In genomic region chr19:45158896-45159295, GRCm38 (mm10) we compare ENCODE assay signal across 39 mouse cellular contexts. TPM values are rescaled to one million over a fixed set of nuclear protein-coding genes. Genes with fewer than 3 reads are reported as not detected.
A peak's percentile ranks its signal among the peaks of the same experiment; 100 is the strongest.
DNase-seq lines count a peak whose midpoint lies in the region; ATAC-seq and TF ChIP-seq lines count a peak whose summit lies in the region.
"Had no signal": no experiment of that assay in that cellular context is flagged by ENCODE, and none has a peak within 500 bp of the region (broad histone marks: within the 10 kb centered on the region; RNA-seq: fewer than 3 reads in every experiment).

No protein-coding gene starts in this region.

- no peak overlapping the region for H3K27ac ChIP-seq in intestine, embryonic 14.5 days (ENCODE audit: low read depth)
- no peak overlapping the region for H3K27ac ChIP-seq in intestine, embryonic 15.5 days
- H3K27ac ChIP-seq in testis, adult 2 months (ENCODE audit: control insufficient read depth, insufficient read depth, low read depth, low read length): no peak overlapping the region
- no peak overlapping the region for H3K27ac ChIP-seq in kidney, embryonic 15.5 days
- H3K27ac ChIP-seq: heart, adult 2 months; heart, embryonic 13.5 days; hindbrain, embryonic 13.5 days; layer of hippocampus, adult 2 months; left cerebral cortex, adult 2 months; liver, embryonic 12.5 days; neural tube, embryonic 12.5 days; stomach, embryonic 15.5 days had no signal

- DNase-seq in adrenal gland, postnatal 10 days: peak; percentile 8
- no peak for DNase-seq in adrenal gland, adult 18-20 months (ENCODE audit: low spot score in 2 of 2)
- peak; percentile 72 for DNase-seq in intestine, embryonic 14.5 days (ENCODE audit: low spot score)
- DNase-seq in testis, postnatal 10 days (ENCODE audit: low spot score): no peak
- DNase-seq in right cerebral cortex, postnatal 4 days: no peak
- DNase-seq: adrenal gland, postnatal 25 days; cerebellum, adult 2 months; heart, postnatal 14 days; kidney, adult 18-20 months; kidney, postnatal 36 days; liver, postnatal 0 days; lung, postnatal 4 days; midbrain, embryonic 14.5 days; thymus, adult 18-20 months; thymus, postnatal 36 days had no signal

- under 1% methylated on average over 20 of the region's 20 CpGs for WGBS in intestine, embryonic 14.5 days
- under 1% methylated on average over 20 of the region's 20 CpGs for WGBS in intestine, embryonic 15.5 days
- WGBS in kidney, embryonic 15.5 days: 1% methylated on average over 20 of the region's 20 CpGs

- H3K4me1 ChIP-seq in intestine, embryonic 14.5 days (replicated peaks; ENCODE audit: control insufficient read depth, insufficient read depth, low read length): no peaks in the 10 kb centered on the region
- no peaks in the 10 kb centered on the region for H3K4me1 ChIP-seq in intestine, embryonic 15.5 days (replicated peaks)
- H3K4me1 ChIP-seq in testis, adult 2 months (ENCODE audit: control insufficient read depth, insufficient read depth, low read length): peaks cover 34% of the 10 kb centered on the region
- H3K4me1 ChIP-seq in kidney, embryonic 15.5 days: peaks cover 23% of the 10 kb centered on the region; the same call in 1 of the 2 replicates
- H3K4me1 ChIP-seq: liver, embryonic 12.5 days had no signal

- no peak for TF ChIP-seq POLR2A in testis, adult 2 months (IDR thresholded peaks at IDR 0.05; ENCODE audit: control insufficient read depth, low read depth, low read length)

- H3K9ac ChIP-seq in intestine, embryonic 14.5 days (ENCODE audit: low read length): no peak overlapping the region
- no peak overlapping the region for H3K9ac ChIP-seq in intestine, embryonic 15.5 days
- no peak overlapping the region for H3K9ac ChIP-seq in kidney, embryonic 15.5 days
- H3K9ac ChIP-seq: heart, embryonic 13.5 days; hindbrain, embryonic 13.5 days; liver, embryonic 12.5 days; liver, postnatal 0 days; neural tube, embryonic 12.5 days; stomach, embryonic 15.5 days had no signal

- no peak overlapping the region for H3K4me2 ChIP-seq in intestine, embryonic 14.5 days (ENCODE audit: low read length)
- no peak overlapping the region for H3K4me2 ChIP-seq in intestine, embryonic 15.5 days (replicated peaks)
- H3K4me2 ChIP-seq in kidney, embryonic 15.5 days: no peak overlapping the region
- H3K4me2 ChIP-seq: heart, embryonic 13.5 days; hindbrain, embryonic 13.5 days; liver, embryonic 12.5 days; neural tube, embryonic 12.5 days; stomach, embryonic 15.5 days had no signal

- peaks cover 100% of the 10 kb centered on the region for H3K27me3 ChIP-seq in intestine, embryonic 14.5 days (replicated peaks; ENCODE audit: control insufficient read depth, insufficient read depth, low read length)
- H3K27me3 ChIP-seq in intestine, embryonic 15.5 days (replicated peaks): peaks cover 96% of the 10 kb centered on the region
- peaks cover 11% of the 10 kb centered on the region for H3K27me3 ChIP-seq in testis, adult 2 months (ENCODE audit: control insufficient read depth, insufficient read depth, low read length)
- peaks cover 100% of the 10 kb centered on the region for H3K27me3 ChIP-seq in kidney, embryonic 15.5 days

- no peak overlapping the region for H3K4me3 ChIP-seq in intestine, embryonic 14.5 days (ENCODE audit: low read depth, low read length)
- H3K4me3 ChIP-seq in intestine, embryonic 15.5 days (replicated peaks): no peak overlapping the region
- peak overlapping the region; percentile 56 for H3K4me3 ChIP-seq in testis, adult 2 months (ENCODE audit: control insufficient read depth, low read depth, low read length)
- H3K4me3 ChIP-seq in kidney, embryonic 15.5 days (replicated peaks): no peak overlapping the region
- H3K4me3 ChIP-seq: erythroblast, embryonic 14.5 days; heart, adult 2 months; heart, embryonic 13.5 days; hindbrain, embryonic 13.5 days; layer of hippocampus, adult 2 months; left cerebral cortex, adult 2 months; liver, embryonic 12.5 days; megakaryocyte, embryonic 14.5 days; neural tube, embryonic 12.5 days; stomach, embryonic 15.5 days had no signal

- ATAC-seq in intestine, embryonic 14.5 days (replicated peaks; ENCODE audit: low FRiP score, low TSS enrichment, low read depth): no peak
- ATAC-seq in intestine, embryonic 15.5 days: no peak
- ATAC-seq in kidney, embryonic 15.5 days (replicated peaks; ENCODE audit: low FRiP score): no peak
- ATAC-seq: forebrain, embryonic 16.5 days; liver, embryonic 12.5 days; liver, postnatal 0 days had no signal

- H3K9me3 ChIP-seq in intestine, embryonic 14.5 days (ENCODE audit: control insufficient read depth, low read length): no peaks in the 10 kb centered on the region
- no peaks in the 10 kb centered on the region for H3K9me3 ChIP-seq in intestine, embryonic 15.5 days
- H3K9me3 ChIP-seq in kidney, embryonic 15.5 days (replicated peaks): no peaks in the 10 kb centered on the region
- H3K9me3 ChIP-seq: G1E; heart, embryonic 13.5 days; hindbrain, embryonic 13.5 days; liver, embryonic 12.5 days; megakaryocyte, embryonic 14.5 days; neural tube, embryonic 12.5 days; stomach, embryonic 15.5 days had no signal

- TF ChIP-seq CTCF in testis, adult 2 months (IDR thresholded peaks at IDR 0.05; ENCODE audit: control insufficient read depth, insufficient read depth, insufficient replicate concordance, low read depth, low read length): no peak

- no peaks in the 10 kb centered on the region for H3K36me3 ChIP-seq in intestine, embryonic 14.5 days (ENCODE audit: control insufficient read depth, insufficient read depth, low read length)
- H3K36me3 ChIP-seq in intestine, embryonic 15.5 days: no peaks in the 10 kb centered on the region
- H3K36me3 ChIP-seq in testis, adult 2 months (ENCODE audit: control insufficient read depth, insufficient read depth, low read length): no peaks in the 10 kb centered on the region
- H3K36me3 ChIP-seq in kidney, embryonic 15.5 days: no peaks in the 10 kb centered on the region
- H3K36me3 ChIP-seq: G1E; heart, embryonic 13.5 days; hindbrain, embryonic 13.5 days; liver, embryonic 12.5 days; neural tube, embryonic 12.5 days; stomach, embryonic 15.5 days had no signal

RNA-seq across cellular contexts. Expression of gene Tlx1, which starts 8.4 kb away (rescaled TPM):
- under 1 TPM in 1 of 2 experiments, not detected in 1; 0.15 TPM for total RNA-seq in adrenal gland, postnatal 10 days (2021)
- not detected for total RNA-seq in adrenal gland, adult 18-20 months (2021)
- polyA plus RNA-seq in intestine, embryonic 14.5 days (2014; fragmentation: Nextera tagmentation; extraction: Ambion mirVana): 0.16 TPM in 1 of 2 replicates, not detected in the other
- 0.11 and 0.14 TPM in 2 replicates for polyA plus RNA-seq in intestine, embryonic 15.5 days (2015; fragmentation: Nextera tagmentation; extraction: Ambion mirVana)
- polyA plus RNA-seq in testis, adult 2 months (2012; rRNA removed): 0.06 and 0.10 TPM in 2 replicates
- polyA plus RNA-seq in kidney, embryonic 15.5 days (2015; fragmentation: Nextera tagmentation; extraction: Ambion mirVana): not detected in 2 replicates
- total RNA-seq: adrenal gland, postnatal 25 days; CH12.LX; gastrocnemius, adult 8-10 months; layer of hippocampus, adult 2 months; layer of hippocampus, postnatal 14 days; left cerebral cortex, adult 2 months; left cerebral cortex, postnatal 25 days had no signal
- polyA plus RNA-seq: C2C12; cortical plate, adult 2 months; erythroblast, embryonic 14.5 days; forebrain, embryonic 11.5 days; forebrain, embryonic 16.5 days; G1E; kidney, embryonic 16.5 days; liver, embryonic 12.5 days; liver, postnatal 0 days; lung, embryonic 16.5 days; midbrain, embryonic 14.5 days had no signal

Comparison
In these comparisons a context has a peak if more than half of its experiments do, and no peak if none do; other contexts are left out.
1. DNase-seq: peak in adrenal gland, postnatal 10 days (single experiment) and intestine, embryonic 14.5 days (single experiment); none in adrenal gland, adult 18-20 months (0 of 2), testis, postnatal 10 days (single experiment) and right cerebral cortex, postnatal 4 days (single experiment).